Mouse (Mus musculus) stomach, postnatal 0 days (tissue): ENCODE measurements around the gene Plekhg5. TPM values are rescaled to one million over a fixed set of nuclear protein-coding genes. Genes with fewer than 3 reads are reported as not detected.
A peak's percentile ranks its signal among the peaks of the same experiment; 100 is the strongest.

ENCODE experiments used
- ATAC-seq: fragments of 200-750 bp; cut with Nextera tagmentation; 2 replicates; pipeline ENCODE4 v1.8.0; 2017; ENCODE audit not compliant: low FRiP score, low TSS enrichment
- DNase-seq: peaks from one replicate; pipeline ENCODE4 v3.0.0-alpha.2; 2016; ENCODE audit warnings: low spot score
- H3K27ac ChIP-seq: fragments of 300-500 bp; sonication (generic); replicated peaks from 2 replicates; pipeline ENCODE4 v1.5.1; 2014; ENCODE audit warnings: mild to moderate bottlenecking, control low read depth
- H3K27me3 ChIP-seq: fragments of 300-500 bp; sonication (generic); 2 replicates; pipeline ENCODE4 v1.6.1; 2014; ENCODE audit warnings: low read length; ENCODE audit not compliant: control insufficient read depth, insufficient read depth
- H3K36me3 ChIP-seq: fragments of 300-500 bp; sonication (generic); 2 replicates; pipeline ENCODE4 v1.6.1; 2014; ENCODE audit warnings: low read length, mixed read lengths; ENCODE audit not compliant: control insufficient read depth, insufficient read depth
- H3K4me1 ChIP-seq: fragments of 300-500 bp; sonication (generic); replicated peaks from 2 replicates; pipeline ENCODE4 v1.6.1; 2014; ENCODE audit warnings: antibody characterized with exemption; ENCODE audit not compliant: control insufficient read depth, insufficient read depth
- H3K4me2 ChIP-seq: fragments of 300-500 bp; sonication (generic); replicated peaks from 2 replicates; pipeline ENCODE4 v1.6.1; 2014; ENCODE audit warnings: low read depth, mild to moderate bottlenecking, control low read depth, moderate library complexity
- H3K4me3 ChIP-seq: fragments of 300-500 bp; sonication (generic); 2 replicates; pipeline ENCODE4 v1.5.1; 2014; ENCODE audit warnings: low read depth, low read length, control low read depth
- H3K9ac ChIP-seq: fragments of 300-500 bp; sonication (generic); 2 replicates; pipeline ENCODE4 v1.6.1; 2014; ENCODE audit warnings: mild to moderate bottlenecking, low read length, control low read depth, mixed read lengths
- H3K9me3 ChIP-seq: fragments of 300-500 bp; sonication (generic); 2 replicates; pipeline ENCODE4 v1.6.1; 2016; ENCODE audit warnings: low read length; ENCODE audit not compliant: control insufficient read depth
- CTCF ChIP-seq: IDR thresholded peaks from 2 replicates; pipeline ENCODE4 v1.5.1; 2016; ENCODE audit warnings: antibody characterized with exemption, low read depth, mild to moderate bottlenecking, moderate library complexity
- EP300 ChIP-seq: optimal IDR thresholded peaks from 2 replicates; pipeline ENCODE3; 2016; ENCODE audit warnings: antibody characterized with exemption
- WGBS: fragments of 180-500 bp; shearing (Covaris S2); extraction: QIAGEN DNeasy Blood & Tissue Kit; methylation state at CpG from one replicate; pipeline ENCODE4 v1.1.7; 2014; 5-methylcytosine and 5-hydroxymethylcytosine counted together
- polyA plus RNA-seq: library from polyadenylated mRNA; unstranded; fragments of >200 nt; fragmentation: Nextera tagmentation; extraction: Ambion mirVana; gene quantifications from 2 replicates; pipeline ENCODE4 v1.2.1, GENCODE M21; 2015

The Plekhg5 gene
- polyA plus RNA-seq, 1 experiment from 2014 or later, result 6.4 TPM

DNA sequence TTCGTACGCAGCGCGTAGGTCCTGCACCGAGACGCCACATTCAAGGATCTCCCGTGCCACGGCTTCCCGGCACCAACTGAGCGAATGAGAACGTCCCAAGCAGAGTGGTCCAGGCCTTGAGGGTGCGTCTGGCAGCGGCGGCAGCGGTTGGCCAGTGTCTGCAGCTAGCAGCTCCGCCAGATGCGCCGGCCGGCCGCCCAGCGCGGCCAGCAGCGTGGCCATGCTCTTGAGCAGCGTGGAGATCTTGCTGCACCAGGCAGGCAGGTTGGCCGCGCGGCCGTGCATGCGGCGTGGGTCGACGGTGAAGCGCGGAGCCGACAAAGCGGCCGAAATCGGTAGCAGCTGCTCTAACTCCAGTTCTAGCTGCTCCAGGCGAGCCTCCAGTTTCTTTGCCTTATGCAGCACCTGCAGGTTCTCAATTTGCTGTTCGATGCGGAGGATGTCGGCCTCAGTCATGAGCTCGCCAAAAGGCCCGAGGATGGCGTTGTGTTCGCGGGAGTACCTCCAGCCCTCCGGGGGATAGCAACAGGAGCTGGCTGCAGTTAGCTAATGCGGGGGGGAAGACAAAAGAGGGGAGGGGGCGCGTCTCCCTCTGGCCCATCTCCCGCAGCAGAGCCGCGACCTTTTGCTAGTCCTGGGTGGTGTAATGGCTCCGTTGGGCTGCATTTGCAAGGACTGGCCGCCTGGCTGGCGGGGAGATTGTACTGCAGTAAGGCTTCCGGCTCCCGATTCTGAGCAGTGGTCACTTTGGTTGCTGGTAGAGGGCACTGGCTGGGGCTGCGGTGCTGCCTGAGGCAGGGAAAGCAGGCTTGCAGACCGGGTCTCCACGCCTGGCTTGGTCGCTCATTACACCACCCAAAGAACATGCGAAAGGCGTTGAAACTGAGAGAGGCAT lies 54.0 kb downstream of the Plekhg5 start:
- H3K4me3 ChIP-seq, result peak overlapping the region; percentile 17
- DNase-seq, result no peak
- H3K9me3 ChIP-seq, result no peaks in the 10 kb centered on the region
- H3K9ac ChIP-seq, result no peak overlapping the region
- H3K4me1 ChIP-seq, result no peaks in the 10 kb centered on the region; the same call in 1 of the 2 replicates
- peak overlapping the region; percentile 26; the same call in 1 of the 2 replicates for H3K4me2 ChIP-seq
- WGBS, result 31% methylated on average over 65 of the region's 65 CpGs
- peak; percentile 6; the same call in 1 of the 2 replicates for TF ChIP-seq CTCF
- no peak for TF ChIP-seq EP300
- H3K27me3 ChIP-seq, result peaks cover 5% of the 10 kb centered on the region
- H3K27ac ChIP-seq, result no peak overlapping the region
- H3K36me3 ChIP-seq, result no peaks in the 10 kb centered on the region
- ATAC-seq, result no peak

DNA sequence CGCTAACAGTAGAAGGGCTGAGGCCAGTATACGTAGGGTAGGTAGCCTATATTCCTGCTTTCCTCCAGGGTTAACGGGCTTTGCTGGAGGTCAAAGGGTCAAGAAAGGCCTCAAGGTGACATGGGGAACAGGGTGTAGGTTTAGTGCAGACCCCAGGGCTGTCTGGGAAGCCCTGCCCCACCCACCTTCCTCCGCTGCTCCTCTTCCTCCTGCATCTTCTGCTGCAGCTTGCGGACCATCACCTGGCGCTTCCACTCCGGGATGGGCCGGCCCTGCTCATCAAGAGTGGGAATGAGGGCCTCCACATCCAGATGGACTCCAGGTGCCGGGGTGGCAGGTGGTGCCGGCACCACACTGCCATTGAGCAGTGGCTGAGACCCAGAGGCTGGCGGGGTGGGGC lies 55.6 kb downstream of the Plekhg5 start:
- ATAC-seq (no peak), DNase-seq (no peak)
- no peak for TF ChIP-seq EP300
- TF ChIP-seq CTCF, result no peak
- Histone ChIP-seq H3K4me3 (no peak overlapping the region), H3K9ac (no peak overlapping the region), H3K4me2 (no peak overlapping the region), H3K36me3 (no peaks in the 10 kb centered on the region), H3K27ac (no peak overlapping the region), H3K4me1 (no peaks in the 10 kb centered on the region; the same call in 1 of the 2 replicates), H3K27me3 (peaks cover 11% of the 10 kb centered on the region), H3K9me3 (no peaks in the 10 kb centered on the region)
- 85% methylated on average over 11 of the region's 11 CpGs for WGBS

DNA sequence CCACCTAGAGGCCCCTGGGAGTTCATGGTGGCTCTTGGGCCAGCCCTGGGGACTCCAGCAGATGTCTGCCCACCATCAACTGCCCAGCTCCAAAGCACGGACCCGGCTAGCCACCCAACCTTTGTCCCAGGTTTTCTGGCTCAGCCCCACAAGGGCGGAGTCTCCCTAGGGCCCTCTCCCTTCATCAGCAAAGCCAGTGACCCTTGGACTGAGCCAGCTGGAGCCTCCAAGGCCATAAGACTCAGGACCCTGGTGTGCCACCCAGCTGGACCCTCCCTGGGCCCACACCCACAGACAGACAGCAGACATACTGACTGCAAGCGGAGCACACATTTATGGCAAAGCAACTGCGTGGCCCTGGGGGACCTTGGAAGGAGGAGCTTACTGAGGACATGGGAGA lies 56.5 kb downstream of the Plekhg5 start:
- no peak overlapping the region for H3K27ac ChIP-seq
- no peak overlapping the region; the same call in 1 of the 2 replicates for H3K4me2 ChIP-seq
- peaks cover 8% of the 10 kb centered on the region for H3K27me3 ChIP-seq
- no peaks in the 10 kb centered on the region for H3K36me3 ChIP-seq
- no peak for TF ChIP-seq EP300
- TF ChIP-seq CTCF, result no peak
- DNase-seq (peak; percentile 69), ATAC-seq (peak; percentile 16)
- no peaks in the 10 kb centered on the region for H3K9me3 ChIP-seq
- no peak overlapping the region for H3K4me3 ChIP-seq
- no peak overlapping the region for H3K9ac ChIP-seq
- no peaks in the 10 kb centered on the region; the same call in 1 of the 2 replicates for H3K4me1 ChIP-seq
- 75% methylated on average over 5 of the region's 5 CpGs for WGBS

DNA sequence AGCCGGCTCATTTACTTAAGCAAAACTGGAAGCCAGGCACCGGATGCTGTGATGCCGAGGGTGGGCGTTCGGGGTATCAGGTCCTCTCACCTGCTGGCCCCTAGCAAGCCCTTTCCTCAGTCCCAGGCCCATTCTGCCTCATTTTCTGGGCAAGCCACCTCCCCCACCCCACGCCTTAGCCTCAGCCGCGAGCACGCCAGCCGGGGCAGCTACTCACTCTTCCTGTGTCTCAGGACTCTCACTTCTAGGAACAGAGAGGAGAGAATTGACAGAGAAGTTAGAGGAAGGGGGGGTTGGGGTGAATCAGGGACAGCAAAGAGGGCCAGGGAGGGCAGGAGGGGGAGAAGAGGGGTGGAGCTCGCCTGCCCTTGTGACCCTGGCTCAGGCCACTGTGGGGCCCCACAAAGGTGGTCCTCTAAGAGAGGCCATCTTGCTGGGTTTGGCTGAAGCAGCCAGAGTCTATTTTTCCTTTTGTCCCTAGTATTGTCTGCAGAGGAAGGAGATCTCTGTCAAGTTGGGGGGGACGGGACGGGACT lies 57.2 kb downstream of the Plekhg5 start:
- no peak for DNase-seq
- TF ChIP-seq CTCF, result no peak
- TF ChIP-seq EP300, result no peak
- no peak overlapping the region for H3K9ac ChIP-seq
- H3K27me3 ChIP-seq, result peaks cover 8% of the 10 kb centered on the region
- no peak overlapping the region for H3K4me3 ChIP-seq
- no peak for ATAC-seq
- no peaks in the 10 kb centered on the region for H3K36me3 ChIP-seq
- no peak overlapping the region for H3K4me2 ChIP-seq
- H3K9me3 ChIP-seq, result no peaks in the 10 kb centered on the region
- H3K4me1 ChIP-seq, result no peaks in the 10 kb centered on the region; the same call in 1 of the 2 replicates
- H3K27ac ChIP-seq, result no peak overlapping the region
- WGBS, result 50% methylated on average over 13 of the region's 13 CpGs

DNA sequence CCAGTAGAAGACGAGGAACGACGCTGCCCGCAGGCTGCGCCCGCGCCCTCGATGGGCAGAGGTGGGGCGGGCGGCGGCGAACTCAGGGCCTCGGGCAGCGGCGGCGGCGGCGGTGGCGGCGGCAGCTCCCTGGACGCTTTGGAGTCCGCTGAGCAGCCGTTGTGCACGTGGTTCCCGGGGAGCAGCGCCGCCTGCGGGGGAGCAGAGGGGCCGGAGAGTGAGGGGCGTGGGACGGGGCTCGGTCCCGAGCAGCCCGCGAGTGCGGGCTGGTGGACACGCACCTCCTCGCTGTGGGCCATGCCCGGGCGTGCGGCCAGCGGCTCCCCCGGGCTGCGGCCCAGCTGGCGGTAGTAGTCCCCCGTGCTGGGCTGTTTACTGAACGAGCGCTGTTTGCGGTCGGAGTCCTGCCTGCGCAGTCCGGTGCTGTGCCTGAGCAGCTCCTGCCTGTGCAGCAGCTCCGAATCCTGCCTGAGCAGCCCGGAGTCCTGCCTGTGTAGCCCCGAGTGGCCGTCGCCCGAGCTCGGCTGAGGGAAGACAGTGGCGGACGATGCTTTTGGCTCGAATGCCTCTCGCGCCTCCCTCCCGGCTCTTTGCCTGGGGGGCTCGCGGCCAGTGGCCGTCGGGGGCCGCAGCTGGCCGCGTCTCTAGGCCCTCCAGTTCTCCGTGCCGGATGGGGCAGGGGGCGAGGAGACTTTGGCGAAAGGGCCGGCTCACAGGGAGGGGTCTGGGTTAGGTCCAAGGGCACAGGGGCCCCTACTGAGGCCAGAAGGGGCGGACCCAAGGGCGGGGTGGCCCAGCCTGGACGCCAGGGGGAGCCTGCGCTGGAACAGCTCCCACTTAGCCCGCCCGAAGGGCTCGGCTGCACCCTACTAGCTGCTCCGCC lies 58.7 kb downstream of the Plekhg5 start:
- Histone ChIP-seq H3K9ac (peak overlapping the region; percentile 48), H3K27ac (no peak overlapping the region; the same call in 1 of the 2 replicates), H3K4me2 (peak overlapping the region; percentile 72), H3K4me1 (no peaks in the 10 kb centered on the region; the same call in 1 of the 2 replicates), H3K4me3 (peak overlapping the region; percentile 42), H3K27me3 (peaks cover 8% of the 10 kb centered on the region), H3K9me3 (no peaks in the 10 kb centered on the region), H3K36me3 (no peaks in the 10 kb centered on the region)
- ATAC-seq (peak; percentile 69), DNase-seq (peak; percentile 82)
- peak; percentile 68 for TF ChIP-seq CTCF
- TF ChIP-seq EP300, result no peak
- WGBS, result under 1% methylated on average over 74 of the region's 85 CpGs
